Mouse (Mus musculus): Measurements from ENCODE around the gene 4930568D16Rik. TPM values are rescaled to one million over a fixed set of nuclear protein-coding genes. Genes with fewer than 3 reads are reported as not detected.

Gene 4930568D16Rik
- total and polyA plus RNA-seq, 2 experiments = not detected

GRCm38 (mm10) chr2:35333670-35334069 is 33.9 kb downstream of the 4930568D16Rik start:
- Histone ChIP-seq H3K4me3 (ENCODE audit: insufficient read depth, low read depth, low read length) (no peak overlapping the region), H3K4me1 (ENCODE audit: control insufficient read depth, insufficient read depth, low read length) (peaks cover 17% of the 10 kb centered on the region)

GRCm38 (mm10) chr2:35331205-35331604 is 36.3 kb downstream of the 4930568D16Rik start:
- no peak for TF ChIP-seq POLR2A (IDR thresholded peaks at IDR 0.05; ENCODE audit: extremely low read depth, insufficient read depth, low read length)
- no peak for TF ChIP-seq CTCF (IDR thresholded peaks at IDR 0.05; ENCODE audit: low read depth, low read length)
- Histone ChIP-seq H3K36me3 (ENCODE audit: control insufficient read depth, insufficient read depth, low read length) (peaks cover under 1% of the 10 kb centered on the region; the same call in 1 of the 2 replicates), H3K4me3 (ENCODE audit: insufficient read depth, low read depth, low read length) (no peak overlapping the region), H3K4me1 (ENCODE audit: control insufficient read depth, insufficient read depth, low read length) (peaks cover 16% of the 10 kb centered on the region), H3K27ac (replicated peaks; ENCODE audit: insufficient read depth, low read depth, low read length) (no peak overlapping the region), H3K79me2 (ENCODE audit: control insufficient read depth, insufficient read depth, low read length) (peaks cover 4% of the 10 kb centered on the region; the same call in 1 of the 2 replicates), H3K9ac (ENCODE audit: low read depth, low read length) (no peak overlapping the region), H3K27me3 (ENCODE audit: control insufficient read depth, insufficient read depth, low read length) (no peaks in the 10 kb centered on the region)
- whole genome bisulfite sequencing = 69% methylated on average over 2 of the region's 2 CpGs
- no peak for DNase-seq (ENCODE audit: extremely low read depth, low read depth, low spot score)

More at GRCm38 (mm10) chr2:35333670-35334069, 33.9 kb downstream of the 4930568D16Rik start:
- Histone ChIP-seq H3K27ac (replicated peaks; ENCODE audit: insufficient read depth, low read depth, low read length) (no peak overlapping the region), H3K36me3 (ENCODE audit: control insufficient read depth, insufficient read depth, low read length) (no peaks in the 10 kb centered on the region), H3K27me3 (ENCODE audit: control insufficient read depth, insufficient read depth, low read length) (no peaks in the 10 kb centered on the region), H3K9ac (ENCODE audit: low read depth, low read length) (no peak overlapping the region), H3K79me2 (ENCODE audit: control insufficient read depth, insufficient read depth, low read length) (peaks cover 4% of the 10 kb centered on the region; the same call in 1 of the 2 replicates)
- peak; percentile 6 for DNase-seq (ENCODE audit: extremely low read depth, low read depth, low spot score)
- TF ChIP-seq POLR2A (IDR thresholded peaks at IDR 0.05; ENCODE audit: extremely low read depth, insufficient read depth, low read length) (no peak), CTCF (IDR thresholded peaks at IDR 0.05; ENCODE audit: low read depth, low read length) (no peak)

GRCm38 (mm10) chr2:35329061-35329460 is 38.5 kb downstream of the 4930568D16Rik start:
- no peaks in the 10 kb centered on the region for H3K27me3 ChIP-seq (ENCODE audit: control insufficient read depth, insufficient read depth, low read length)
- TF ChIP-seq CTCF (IDR thresholded peaks at IDR 0.05; ENCODE audit: low read depth, low read length) = no peak
- no peak for TF ChIP-seq POLR2A (IDR thresholded peaks at IDR 0.05; ENCODE audit: extremely low read depth, insufficient read depth, low read length)
- H3K79me2 ChIP-seq (ENCODE audit: control insufficient read depth, insufficient read depth, low read length) = peaks cover 4% of the 10 kb centered on the region; the same call in 1 of the 2 replicates
- H3K4me3 ChIP-seq (ENCODE audit: insufficient read depth, low read depth, low read length) = no peak overlapping the region
- 88% methylated on average over 2 of the region's 2 CpGs for WGBS
- H3K36me3 ChIP-seq (ENCODE audit: control insufficient read depth, insufficient read depth, low read length) = peaks cover 5% of the 10 kb centered on the region; the same call in 1 of the 2 replicates
- H3K9ac ChIP-seq (ENCODE audit: low read depth, low read length) = no peak overlapping the region
- DNase-seq (ENCODE audit: extremely low read depth, low read depth, low spot score) = no peak
- H3K27ac ChIP-seq (replicated peaks; ENCODE audit: insufficient read depth, low read depth, low read length) = no peak overlapping the region
- peaks cover 11% of the 10 kb centered on the region for H3K4me1 ChIP-seq (ENCODE audit: control insufficient read depth, insufficient read depth, low read length)

GRCm38 (mm10) chr2:35328064-35328792 is 39.3 kb downstream of the 4930568D16Rik start:
- Histone ChIP-seq H3K4me3 (ENCODE audit: insufficient read depth, low read depth, low read length) (no peak overlapping the region), H3K9ac (ENCODE audit: low read depth, low read length) (no peak overlapping the region), H3K4me1 (ENCODE audit: control insufficient read depth, insufficient read depth, low read length) (peaks cover 11% of the 10 kb centered on the region), H3K27ac (replicated peaks; ENCODE audit: insufficient read depth, low read depth, low read length) (no peak overlapping the region), H3K27me3 (ENCODE audit: control insufficient read depth, insufficient read depth, low read length) (no peaks in the 10 kb centered on the region), H3K36me3 (ENCODE audit: control insufficient read depth, insufficient read depth, low read length) (peaks cover 7% of the 10 kb centered on the region; the same call in 1 of the 2 replicates), H3K79me2 (ENCODE audit: control insufficient read depth, insufficient read depth, low read length) (peaks cover 4% of the 10 kb centered on the region; the same call in 1 of the 2 replicates)
- DNase-seq (ENCODE audit: extremely low read depth, low read depth, low spot score) = peak; percentile 58
- TF ChIP-seq CTCF (IDR thresholded peaks at IDR 0.05; ENCODE audit: low read depth, low read length) (no peak), POLR2A (IDR thresholded peaks at IDR 0.05; ENCODE audit: extremely low read depth, insufficient read depth, low read length) (no peak)
- 46% methylated on average over 11 of the region's 11 CpGs for whole genome bisulfite sequencing

DNA sequence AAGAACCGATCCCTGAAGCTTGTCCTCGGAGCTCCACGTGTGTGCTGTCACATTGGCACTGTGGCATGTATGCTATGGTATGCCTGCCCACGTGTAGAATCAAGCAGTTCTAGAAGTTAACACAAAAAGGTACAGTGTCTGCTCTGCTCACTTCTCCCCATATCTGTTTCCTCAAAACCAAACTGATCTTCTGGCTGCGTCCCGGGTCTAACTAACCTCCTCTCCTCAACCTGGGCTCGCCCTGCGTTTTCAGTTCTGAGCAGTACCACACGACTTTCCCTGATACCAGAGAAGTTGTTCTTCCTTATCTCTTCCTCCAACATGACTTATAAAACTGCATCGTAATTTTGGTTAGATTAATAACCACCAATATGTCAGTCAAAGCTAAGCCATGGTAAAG is 39.9 kb downstream of the 4930568D16Rik start:
- H3K27ac ChIP-seq (replicated peaks; ENCODE audit: insufficient read depth, low read depth, low read length) = no peak overlapping the region
- H3K27me3 ChIP-seq (ENCODE audit: control insufficient read depth, insufficient read depth, low read length) = no peaks in the 10 kb centered on the region
- DNase-seq (ENCODE audit: extremely low read depth, low read depth, low spot score) = no peak
- peaks cover 7% of the 10 kb centered on the region for H3K4me1 ChIP-seq (ENCODE audit: control insufficient read depth, insufficient read depth, low read length)
- H3K36me3 ChIP-seq (ENCODE audit: control insufficient read depth, insufficient read depth, low read length) = peaks cover 12% of the 10 kb centered on the region; the same call in 1 of the 2 replicates
- peaks cover 4% of the 10 kb centered on the region; the same call in 1 of the 2 replicates for H3K79me2 ChIP-seq (ENCODE audit: control insufficient read depth, insufficient read depth, low read length)
- no peak for TF ChIP-seq POLR2A (IDR thresholded peaks at IDR 0.05; ENCODE audit: extremely low read depth, insufficient read depth, low read length)
- no peak for TF ChIP-seq CTCF (IDR thresholded peaks at IDR 0.05; ENCODE audit: low read depth, low read length)
- H3K4me3 ChIP-seq (ENCODE audit: insufficient read depth, low read depth, low read length) = no peak overlapping the region
- H3K9ac ChIP-seq (ENCODE audit: low read depth, low read length) = no peak overlapping the region
- whole genome bisulfite sequencing = 63% methylated on average over 10 of the region's 10 CpGs

DNA sequence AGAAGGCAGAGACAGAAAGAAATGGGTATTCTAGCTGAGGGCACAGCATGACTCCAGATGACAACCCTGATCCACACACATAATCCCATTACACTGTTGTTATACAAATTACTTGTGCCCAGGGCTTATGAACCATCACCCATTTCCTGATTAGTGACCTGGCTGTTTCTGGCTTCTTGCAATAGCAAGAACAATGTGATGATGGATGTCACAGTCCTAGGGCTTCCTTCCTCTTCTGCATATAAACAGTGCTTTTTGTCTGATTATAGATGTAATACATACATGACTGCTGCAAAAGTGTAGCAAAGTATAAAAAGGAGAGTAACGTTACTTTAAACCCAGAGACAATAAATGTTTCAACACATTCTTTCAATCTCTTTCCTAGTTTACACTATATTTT is 40.6 kb downstream of the 4930568D16Rik start:
- WGBS = 64% methylated on average over 1 of the region's 1 CpGs
- H3K4me3 ChIP-seq (ENCODE audit: insufficient read depth, low read depth, low read length) = no peak overlapping the region
- no peaks in the 10 kb centered on the region for H3K27me3 ChIP-seq (ENCODE audit: control insufficient read depth, insufficient read depth, low read length)
- no peak overlapping the region for H3K9ac ChIP-seq (ENCODE audit: low read depth, low read length)
- peaks cover 12% of the 10 kb centered on the region; the same call in 1 of the 2 replicates for H3K36me3 ChIP-seq (ENCODE audit: control insufficient read depth, insufficient read depth, low read length)
- peak; percentile 18 for DNase-seq (ENCODE audit: extremely low read depth, low read depth, low spot score)
- H3K79me2 ChIP-seq (ENCODE audit: control insufficient read depth, insufficient read depth, low read length) = peaks cover under 1% of the 10 kb centered on the region; the same call in 1 of the 2 replicates
- H3K27ac ChIP-seq (replicated peaks; ENCODE audit: insufficient read depth, low read depth, low read length) = 0 out of 2 replicates have a peak overlapping the region, but pooled peaks have one; percentile 10
- H3K4me1 ChIP-seq (ENCODE audit: control insufficient read depth, insufficient read depth, low read length) = peaks cover 7% of the 10 kb centered on the region
- TF ChIP-seq CTCF (IDR thresholded peaks at IDR 0.05; ENCODE audit: low read depth, low read length) (no peak), POLR2A (IDR thresholded peaks at IDR 0.05; ENCODE audit: extremely low read depth, insufficient read depth, low read length) (no peak)
